Mouse (Mus musculus) lung, postnatal 0 days (tissue): ENCODE measurements around the gene Cpt1c.

Source experiments
- CTCF ChIP-seq: IDR thresholded peaks from 2 replicates; pipeline ENCODE4 v1.5.1; 2016; ENCODE audit warnings: antibody characterized with exemption, mild to moderate bottlenecking
- EP300 ChIP-seq: IDR thresholded peaks from 2 replicates; pipeline ENCODE4 v1.6.1; 2016; ENCODE audit warnings: antibody characterized with exemption, mild to moderate bottlenecking, control low read depth

- no peak for TF ChIP-seq EP300
- TF ChIP-seq CTCF: no peak
These were observed 59.3 kb downstream of the Cpt1c start for GRCm38 (mm10) chr7:44915314-44915713.
